Mouse (Mus musculus): ENCODE measurements at regions not wholly inside any gene's neighbourhood (a gene's known extent, or its start where the extent isn't known, plus 50 kb on each side); places are given as distances from the start of the nearest gene placed in this dataset.

GRCm38 (mm10) chr14:36310324-36310723 lies 215.6 kb downstream of the 4930474N05Rik start:
- TF ChIP-seq CTCF (IDR thresholded peaks at IDR 0.05), result no peak
- no peak for TF ChIP-seq EP300 (IDR thresholded peaks at IDR 0.05)

All from lung, postnatal 0 days (tissue).